Mouse (Mus musculus) cerebellum, adult 2 months (tissue): ENCODE results near the gene Vps35.

Experiments
- CTCF ChIP-seq: fragments of 200-500 bp; IDR thresholded peaks from 2 replicates; pipeline ENCODE4 v1.5.1; 2011; ENCODE audit warnings: low read depth, mild to moderate bottlenecking, control low read depth, low read length, moderate library complexity, borderline replicate concordance; ENCODE audit not compliant: insufficient read depth
- POLR2A ChIP-seq: fragments of 200-500 bp; IDR thresholded peaks from 2 replicates; pipeline ENCODE4 v1.6.1; 2011; ENCODE audit warnings: low read length, control low read depth, borderline replicate concordance; ENCODE audit not compliant: insufficient read depth

- TF ChIP-seq CTCF (0 out of 2 replicates have a peak, but pooled peaks have one; percentile 14), POLR2A (no peak)
Observed at GRCm38 (mm10) chr8:85311743-85312142, 12.1 kb upstream of the Vps35 start.
